Mouse (Mus musculus): Measurements from ENCODE around the gene Ugt1a8.
"Not testable (repeated sequence)": the region's sequence is repeated elsewhere in the genome, so short reads cannot be mapped to it uniquely, and the experiment has no call there.

Gene Ugt1a8

GRCm38 (mm10) chr1:88109027-88109557, 21.5 kb downstream of the Ugt1a8 start:
- DNase-seq (ENCODE audit: low spot score) = not testable (repeated sequence)

- DNase-seq (ENCODE audit: low spot score) = not testable (repeated sequence)
Observed at GRCm38 (mm10) chr1:88109604-88110003, 22.0 kb downstream of the Ugt1a8 start.

- DNase-seq (ENCODE audit: low spot score) = not testable (repeated sequence)
Observed at GRCm38 (mm10) chr1:88112769-88113168, 25.2 kb downstream of the Ugt1a8 start.

- DNase-seq (ENCODE audit: low spot score) = not testable (repeated sequence)
Observed at GRCm38 (mm10) chr1:88120550-88120949, 32.9 kb downstream of the Ugt1a8 start.

- DNase-seq (ENCODE audit: low spot score) = not testable (repeated sequence)
Observed at GRCm38 (mm10) chr1:88121521-88121920, 33.9 kb downstream of the Ugt1a8 start.

- DNase-seq (ENCODE audit: low spot score) = not testable (repeated sequence)
Observed at GRCm38 (mm10) chr1:88125827-88126360, 38.3 kb downstream of the Ugt1a8 start.

GRCm38 (mm10) chr1:88129091-88129490, 41.5 kb downstream of the Ugt1a8 start:
- DNase-seq (ENCODE audit: low spot score) = not testable (repeated sequence)

- DNase-seq (ENCODE audit: low spot score) = not testable (repeated sequence)
Observed at GRCm38 (mm10) chr1:88130223-88130622, 42.6 kb downstream of the Ugt1a8 start.

- no peak for DNase-seq (ENCODE audit: low spot score)
Observed at GRCm38 (mm10) chr1:88133908-88134456, 46.4 kb downstream of the Ugt1a8 start.

GRCm38 (mm10) chr1:88134457-88135011, 46.9 kb downstream of the Ugt1a8 start, which contains the start of gene Ugt1a6a:
TSS of gene Ugt1a6a (plus strand) at chr1:88134809.
- peak; percentile 7 for DNase-seq (ENCODE audit: low spot score)

- DNase-seq (ENCODE audit: low spot score) = not testable (repeated sequence)
Observed at GRCm38 (mm10) chr1:88135229-88135904, 47.8 kb downstream of the Ugt1a8 start.

- no peak for DNase-seq (ENCODE audit: low spot score)
Observed at GRCm38 (mm10) chr1:88136646-88137045, 49.0 kb downstream of the Ugt1a8 start.

- no peak for DNase-seq (ENCODE audit: low spot score)
Observed at GRCm38 (mm10) chr1:88137264-88137663, 49.7 kb downstream of the Ugt1a8 start.

GRCm38 (mm10) chr1:88138145-88138544, 50.5 kb downstream of the Ugt1a8 start:
- no peak for DNase-seq (ENCODE audit: low spot score)

- not testable (repeated sequence) for DNase-seq (ENCODE audit: low spot score)
Observed at GRCm38 (mm10) chr1:88140492-88140891, 52.9 kb downstream of the Ugt1a8 start.

GRCm38 (mm10) chr1:88143966-88144675, 56.5 kb downstream of the Ugt1a8 start:
- peak; percentile 46 for DNase-seq (ENCODE audit: low spot score)

GRCm38 (mm10) chr1:88145278-88145677, 57.7 kb downstream of the Ugt1a8 start:
- not testable (repeated sequence) for DNase-seq (ENCODE audit: low spot score)

GRCm38 (mm10) chr1:88150133-88150532, 62.5 kb downstream of the Ugt1a8 start:
- not testable (repeated sequence) for DNase-seq (ENCODE audit: low spot score)

- no peak for DNase-seq (ENCODE audit: low spot score)
Observed at GRCm38 (mm10) chr1:88158430-88158829, 70.8 kb downstream of the Ugt1a8 start.

GRCm38 (mm10) chr1:88165711-88166110, 78.1 kb downstream of the Ugt1a8 start, which contains the start of gene Ugt1a5:
TSS of gene Ugt1a5 (plus strand) at chr1:88166012.
- DNase-seq (ENCODE audit: low spot score) = no peak

- DNase-seq (ENCODE audit: low spot score) = not testable (repeated sequence)
Observed at GRCm38 (mm10) chr1:88172190-88172589, 84.6 kb downstream of the Ugt1a8 start.

- no peak for DNase-seq (ENCODE audit: low spot score)
Observed at GRCm38 (mm10) chr1:88179657-88180056, 92.0 kb downstream of the Ugt1a8 start.

Measured in layer of hippocampus, adult 11-12 months (tissue).